Mouse (Mus musculus) layer of hippocampus, adult 11-12 months (tissue): Measurements from ENCODE around the gene Ugt1a10.
A peak's percentile ranks its signal among the peaks of the same experiment; 100 is the strongest.
"Not testable (repeated sequence)": the region's sequence is repeated elsewhere in the genome, so short reads cannot be mapped to it uniquely, and the experiment has no call there.

Experiments used
- DNase-seq: peaks from one replicate; pipeline ENCODE4 v3.0.0; 2022; ENCODE audit warnings: low spot score

Ugt1a10 gene

GRCm38 (mm10) chr1:88094941-88095492, 39.8 kb downstream of the Ugt1a10 start, which contains the start of gene Ugt1a7c:
TSS of gene Ugt1a7c (plus strand) at chr1:88095062.
- DNase-seq: peak; percentile 16

- DNase-seq: not testable (repeated sequence)
Measured at GRCm38 (mm10) chr1:88098546-88098945, 43.4 kb downstream of the Ugt1a10 start.

- DNase-seq: not testable (repeated sequence)
Measured at GRCm38 (mm10) chr1:88099691-88100090, 44.5 kb downstream of the Ugt1a10 start.

GRCm38 (mm10) chr1:88103019-88103418, 47.8 kb downstream of the Ugt1a10 start, which contains the start of gene Ugt1a6b:
TSS of gene Ugt1a6b (plus strand) at chr1:88103252.
- not testable (repeated sequence) for DNase-seq

GRCm38 (mm10) chr1:88103697-88104468, 48.7 kb downstream of the Ugt1a10 start:
- DNase-seq: not testable (repeated sequence)

GRCm38 (mm10) chr1:88104667-88105430, 49.7 kb downstream of the Ugt1a10 start:
- DNase-seq: no peak

GRCm38 (mm10) chr1:88105656-88106055, 50.5 kb downstream of the Ugt1a10 start:
- no peak for DNase-seq

GRCm38 (mm10) chr1:88109027-88109557, 53.9 kb downstream of the Ugt1a10 start:
- not testable (repeated sequence) for DNase-seq

GRCm38 (mm10) chr1:88109604-88110003, 54.4 kb downstream of the Ugt1a10 start:
- not testable (repeated sequence) for DNase-seq

- DNase-seq: not testable (repeated sequence)
Measured at GRCm38 (mm10) chr1:88112769-88113168, 57.6 kb downstream of the Ugt1a10 start.

- not testable (repeated sequence) for DNase-seq
Measured at GRCm38 (mm10) chr1:88120550-88120949, 65.4 kb downstream of the Ugt1a10 start.

- not testable (repeated sequence) for DNase-seq
Measured at GRCm38 (mm10) chr1:88121521-88121920, 66.3 kb downstream of the Ugt1a10 start.

- DNase-seq: not testable (repeated sequence)
Measured at GRCm38 (mm10) chr1:88125827-88126360, 70.7 kb downstream of the Ugt1a10 start.

- DNase-seq: not testable (repeated sequence)
Measured at GRCm38 (mm10) chr1:88129091-88129490, 73.9 kb downstream of the Ugt1a10 start.

GRCm38 (mm10) chr1:88130223-88130622, 75.0 kb downstream of the Ugt1a10 start:
- DNase-seq: not testable (repeated sequence)

- no peak for DNase-seq
Measured at GRCm38 (mm10) chr1:88133908-88134456, 78.8 kb downstream of the Ugt1a10 start.

- DNase-seq: peak; percentile 7
Measured at GRCm38 (mm10) chr1:88134457-88135011, 79.3 kb downstream of the Ugt1a10 start, which contains the start of gene Ugt1a6a. TSS of gene Ugt1a6a (plus strand) at chr1:88134809.

- DNase-seq: not testable (repeated sequence)
Measured at GRCm38 (mm10) chr1:88135229-88135904, 80.2 kb downstream of the Ugt1a10 start.

- no peak for DNase-seq
Measured at GRCm38 (mm10) chr1:88136646-88137045, 81.5 kb downstream of the Ugt1a10 start.

GRCm38 (mm10) chr1:88137264-88137663, 82.1 kb downstream of the Ugt1a10 start:
- no peak for DNase-seq

GRCm38 (mm10) chr1:88138145-88138544, 83.0 kb downstream of the Ugt1a10 start:
- DNase-seq: no peak
